Mouse (Mus musculus): ENCODE measurements at regions not wholly inside any gene's neighbourhood (a gene's known extent, or its start where the extent isn't known, plus 50 kb on each side); places are given as distances from the start of the nearest gene placed in this dataset.

- no peak for ATAC-seq (ENCODE audit: insufficient number of reproducible peaks, low FRiP score, low TSS enrichment)
Observed at GRCm38 (mm10) chr7:133382032-133382712, 219.8 kb downstream of the Tex36 start.

DNA sequence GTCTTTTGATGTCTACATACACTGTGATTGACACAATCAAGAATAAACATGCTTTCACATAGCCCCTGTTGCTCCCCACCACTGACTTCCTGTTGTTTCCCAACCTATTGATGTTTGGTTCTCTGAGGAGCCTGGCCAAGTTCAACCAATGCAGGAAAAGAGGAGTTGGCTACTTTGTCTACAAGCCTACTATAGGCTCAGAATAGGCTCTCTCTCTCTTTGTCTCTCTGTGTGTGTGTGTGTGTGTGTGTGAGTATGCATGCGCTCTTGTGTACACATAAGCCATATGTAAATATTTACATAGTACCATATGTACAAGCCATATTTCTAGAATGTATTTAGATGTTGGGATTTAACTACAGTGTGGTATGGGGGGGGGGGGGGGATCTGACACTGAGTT is 222.6 kb downstream of the Tex36 start:
- no peak for ATAC-seq (ENCODE audit: insufficient number of reproducible peaks, low FRiP score, low TSS enrichment)

DNA sequence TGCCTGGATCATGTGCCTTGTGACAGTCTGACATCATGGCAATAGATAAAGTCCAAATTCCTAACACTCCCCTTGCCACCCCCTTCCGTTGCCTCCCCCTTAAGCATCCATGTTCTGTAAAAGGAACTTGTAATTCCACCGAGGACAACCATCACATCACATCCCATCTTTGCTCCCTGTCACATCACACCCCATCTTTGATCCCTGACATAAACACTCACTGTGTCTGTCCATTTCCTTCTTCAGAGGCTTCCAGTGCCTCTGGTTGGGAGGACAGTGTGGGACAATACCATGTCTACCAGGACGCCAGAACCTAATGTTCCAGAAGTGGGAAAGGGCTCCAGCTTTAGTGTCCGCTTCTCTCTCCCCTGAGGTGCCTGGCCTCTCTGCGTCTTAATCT is 223.6 kb downstream of the Tex36 start:
- ATAC-seq (ENCODE audit: insufficient number of reproducible peaks, low FRiP score, low TSS enrichment) = no peak

GRCm38 (mm10) chr7:133376833-133377484 is 225.0 kb downstream of the Tex36 start:
- no peak for ATAC-seq (ENCODE audit: insufficient number of reproducible peaks, low FRiP score, low TSS enrichment)

GRCm38 (mm10) chr7:133372695-133373094 is 229.3 kb downstream of the Tex36 start:
- ATAC-seq (ENCODE audit: insufficient number of reproducible peaks, low FRiP score, low TSS enrichment) = no peak

DNA sequence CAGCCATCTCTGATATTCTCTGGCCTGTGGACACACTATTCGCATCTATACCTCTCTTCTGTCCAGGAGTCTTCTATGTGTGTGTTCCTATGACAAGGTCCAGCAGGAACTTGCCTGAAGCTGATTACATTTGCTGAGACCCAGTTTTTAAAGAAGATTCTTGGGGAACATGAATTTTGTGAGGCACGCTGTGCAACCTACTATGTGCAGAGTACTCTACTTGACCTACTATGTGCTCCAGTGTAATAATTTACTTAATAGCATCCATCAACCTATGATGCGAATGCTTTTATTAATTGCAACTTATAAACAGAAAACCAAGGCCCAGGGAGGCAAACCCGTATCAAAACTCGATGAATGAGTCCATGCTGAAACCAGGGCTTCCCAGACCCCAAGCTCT is 231.4 kb downstream of the Tex36 start:
- ATAC-seq (ENCODE audit: insufficient number of reproducible peaks, low FRiP score, low TSS enrichment) = no peak

- no peak for ATAC-seq (ENCODE audit: insufficient number of reproducible peaks, low FRiP score, low TSS enrichment)
Observed at GRCm38 (mm10) chr7:133364601-133365000, 237.4 kb downstream of the Tex36 start.

DNA sequence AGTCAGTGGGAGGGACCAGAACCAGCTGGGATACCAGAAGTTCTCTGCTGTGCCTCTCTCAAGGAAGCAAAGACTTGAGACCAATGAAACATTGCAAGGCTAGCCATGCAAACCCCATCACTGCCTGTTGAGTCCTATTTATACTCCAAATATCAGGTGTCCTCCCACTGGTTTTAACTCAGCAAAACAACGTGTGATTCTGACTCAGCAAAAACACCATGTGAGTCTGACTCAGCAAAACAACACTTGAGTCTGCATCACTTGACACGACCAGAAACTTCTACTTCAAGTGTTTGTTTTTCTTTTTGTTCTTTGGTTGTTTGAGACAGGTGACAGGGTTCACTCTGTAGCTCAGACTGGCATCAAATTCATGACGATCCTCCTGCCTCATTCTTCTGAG is 204.6 kb upstream of the Ctbp2 start:
- no peak for ATAC-seq (ENCODE audit: insufficient number of reproducible peaks, low FRiP score, low TSS enrichment)

DNA sequence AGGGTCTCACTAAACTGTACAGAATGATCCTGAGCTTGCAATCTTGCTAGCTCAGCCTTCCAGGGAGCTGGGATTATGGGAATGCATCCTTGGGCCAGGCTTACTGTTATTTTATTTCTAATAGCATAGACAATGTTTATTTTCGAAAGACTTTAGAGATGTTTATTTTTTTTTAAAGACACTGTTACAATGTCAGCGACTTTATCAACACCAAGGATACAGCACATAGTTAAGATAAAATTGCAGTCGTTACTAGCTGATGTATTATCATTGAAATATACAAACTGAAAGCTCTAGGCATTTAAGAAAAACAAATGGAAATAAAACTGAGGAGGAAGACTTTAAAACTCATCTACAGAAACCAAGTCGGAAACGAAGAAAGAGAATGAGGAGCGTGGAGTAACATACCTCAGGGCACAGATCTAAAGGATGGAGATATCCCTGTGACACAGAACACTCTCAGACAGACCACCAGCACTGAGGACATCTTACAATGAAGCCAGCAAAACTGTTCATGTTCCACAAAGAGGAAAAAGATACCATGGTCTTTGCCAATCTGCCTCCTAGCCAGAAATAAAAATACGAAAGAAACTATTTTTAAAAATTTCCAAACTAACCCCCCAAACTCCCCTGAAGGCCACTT is 201.5 kb upstream of the Ctbp2 start:
- no peak for ATAC-seq (ENCODE audit: insufficient number of reproducible peaks, low FRiP score, low TSS enrichment)

DNA sequence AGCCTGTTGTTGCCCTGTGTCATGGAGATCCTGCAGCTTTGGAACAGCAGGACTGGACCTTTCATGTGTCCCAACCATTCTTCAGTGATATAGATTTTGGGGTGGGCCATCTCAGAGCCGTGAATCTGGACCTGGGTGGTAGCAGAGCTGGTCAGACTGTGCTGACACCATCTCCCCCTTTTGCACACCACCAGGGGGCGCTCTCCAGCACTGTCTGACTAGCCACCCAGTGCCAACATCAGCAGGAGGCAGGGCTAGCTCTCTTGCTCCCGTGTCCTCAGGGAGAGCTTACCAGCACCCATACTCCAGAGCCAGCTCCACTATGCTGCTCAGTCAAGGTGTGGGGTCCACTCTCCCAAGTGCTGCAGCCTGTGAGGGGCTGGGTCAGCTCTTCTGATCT is 199.8 kb upstream of the Ctbp2 start:
- ATAC-seq (ENCODE audit: insufficient number of reproducible peaks, low FRiP score, low TSS enrichment) = no peak

GRCm38 (mm10) chr7:133317511-133317910 is 193.4 kb upstream of the Ctbp2 start:
- no peak for ATAC-seq (ENCODE audit: insufficient number of reproducible peaks, low FRiP score, low TSS enrichment)

- ATAC-seq (ENCODE audit: insufficient number of reproducible peaks, low FRiP score, low TSS enrichment) = peak; percentile 70
Observed at GRCm38 (mm10) chr7:133316701-133317475, 192.7 kb upstream of the Ctbp2 start.

- ATAC-seq (ENCODE audit: insufficient number of reproducible peaks, low FRiP score, low TSS enrichment) = no peak
Observed at GRCm38 (mm10) chr7:133315197-133316029, 191.3 kb upstream of the Ctbp2 start.

DNA sequence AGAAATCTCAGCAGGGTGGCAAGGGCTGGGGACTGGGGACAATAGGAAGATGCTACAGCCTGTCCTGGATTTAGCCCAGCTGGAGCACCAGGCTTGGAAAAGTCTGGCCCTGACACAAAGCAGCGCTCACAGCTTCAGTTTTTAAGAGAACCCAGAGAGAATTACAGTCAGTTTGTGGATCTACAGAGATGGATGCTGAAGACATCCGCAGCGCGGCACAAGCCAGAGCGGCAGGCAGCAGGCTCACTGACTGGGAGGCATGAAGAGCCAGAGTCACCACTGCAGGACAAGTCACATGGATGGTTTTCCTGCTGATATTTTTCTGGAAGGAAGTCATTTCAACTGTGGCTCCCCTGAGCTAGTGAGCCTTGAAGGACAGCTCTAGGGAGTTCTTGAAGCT is 189.0 kb upstream of the Ctbp2 start:
- no peak for ATAC-seq (ENCODE audit: insufficient number of reproducible peaks, low FRiP score, low TSS enrichment)

DNA sequence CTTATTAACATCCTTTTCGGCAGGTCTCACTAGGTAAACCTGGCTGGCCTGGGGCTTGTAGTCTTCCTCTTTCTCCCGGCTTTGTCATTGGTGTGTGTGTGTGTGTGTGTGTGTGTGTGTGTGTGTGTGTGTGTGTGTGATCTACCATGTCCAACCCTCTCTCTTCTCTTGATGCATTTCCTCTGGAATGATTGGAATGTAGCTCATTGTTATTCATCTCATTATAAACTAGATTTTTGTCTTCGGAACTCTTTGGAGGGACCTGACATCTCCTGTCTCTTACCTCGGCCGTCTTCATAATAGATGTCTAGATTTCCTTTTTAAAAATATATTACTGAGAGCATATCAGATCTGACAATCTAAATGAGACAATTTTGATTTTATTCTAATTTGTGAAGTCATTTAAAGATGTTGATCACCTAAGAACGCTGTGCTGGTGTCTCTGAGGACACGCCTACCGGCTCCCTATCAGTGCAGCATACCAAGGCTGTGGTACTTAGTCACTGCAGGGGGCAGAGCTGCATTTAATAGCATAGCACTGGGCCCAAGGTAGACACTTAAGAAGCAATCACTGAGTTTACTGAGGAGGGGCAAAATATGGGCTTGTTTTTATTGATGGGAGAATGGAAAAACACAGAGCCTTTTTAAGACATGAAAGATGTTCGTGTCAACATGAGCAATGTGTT is 187.1 kb upstream of the Ctbp2 start:
- ATAC-seq (ENCODE audit: insufficient number of reproducible peaks, low FRiP score, low TSS enrichment) = no peak

DNA sequence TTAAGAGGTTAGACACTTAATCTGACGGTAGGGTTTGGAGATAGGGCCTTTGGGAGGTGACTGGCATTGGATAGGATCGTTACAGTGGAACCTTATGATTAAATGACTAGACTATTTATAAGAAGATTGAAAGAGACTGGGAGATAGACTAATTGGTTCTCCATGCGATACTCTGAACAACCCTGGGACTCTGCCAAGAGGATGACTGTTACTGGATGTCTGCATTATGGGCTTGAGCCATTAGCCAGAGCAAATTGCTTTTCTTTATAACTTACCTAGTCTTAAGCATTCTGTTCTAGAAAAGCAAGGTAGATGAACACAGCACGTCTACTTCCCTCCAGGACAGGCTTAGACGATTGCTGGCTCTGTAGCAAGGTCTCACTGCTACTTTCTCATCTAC is 180.3 kb upstream of the Ctbp2 start:
- ATAC-seq (ENCODE audit: insufficient number of reproducible peaks, low FRiP score, low TSS enrichment) = no peak

DNA sequence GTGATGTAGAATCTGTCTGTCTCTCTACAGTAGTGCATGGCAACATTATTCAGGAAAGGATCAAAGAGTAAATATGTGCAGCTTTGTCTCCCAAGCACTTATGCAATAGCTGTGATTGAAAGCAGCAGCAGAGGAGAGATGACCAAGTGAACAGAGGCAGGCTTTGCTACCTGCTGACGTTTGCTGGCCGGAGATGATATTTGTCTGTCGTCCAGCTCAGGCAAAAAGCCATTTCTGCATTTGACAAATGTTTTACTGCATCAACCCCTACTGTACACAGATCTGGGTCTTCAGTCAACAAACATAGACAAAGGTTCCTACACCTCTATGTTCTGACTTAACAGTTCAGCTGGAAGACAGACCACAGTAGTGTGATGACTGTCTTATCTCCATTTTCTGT is 166.3 kb upstream of the Ctbp2 start:
- no peak for ATAC-seq (ENCODE audit: insufficient number of reproducible peaks, low FRiP score, low TSS enrichment)

DNA sequence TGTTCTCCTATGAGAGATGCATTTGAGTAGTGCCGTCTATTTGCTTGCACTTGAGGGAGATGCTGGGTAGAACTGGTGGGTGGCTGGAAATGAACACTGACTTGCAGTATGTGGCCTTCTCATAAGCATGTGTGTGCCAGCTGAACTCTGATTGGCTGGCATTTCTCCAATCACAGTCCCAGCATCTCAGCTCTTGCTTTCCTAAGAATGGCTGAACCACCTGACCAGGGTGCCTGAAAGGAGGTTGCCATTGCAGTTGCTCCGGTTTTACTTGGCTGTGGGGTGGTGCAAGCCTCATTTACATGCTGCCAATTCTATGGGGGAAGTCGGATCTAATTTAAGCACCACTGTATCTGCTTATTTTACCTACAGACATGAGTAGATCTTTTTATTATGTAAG is 164.1 kb upstream of the Ctbp2 start:
- ATAC-seq (ENCODE audit: insufficient number of reproducible peaks, low FRiP score, low TSS enrichment) = no peak

GRCm38 (mm10) chr7:133286836-133287235 is 162.7 kb upstream of the Ctbp2 start:
- ATAC-seq (ENCODE audit: insufficient number of reproducible peaks, low FRiP score, low TSS enrichment) = peak; percentile 94

GRCm38 (mm10) chr7:133286216-133286615 is 162.1 kb upstream of the Ctbp2 start:
- ATAC-seq (ENCODE audit: insufficient number of reproducible peaks, low FRiP score, low TSS enrichment) = peak; percentile 6; the same call in 1 of the 2 replicates

Data from cerebellum, adult (tissue).